In genomic region chr12:4233572-4234508, GRCm38 (mm10) we compare ENCODE assay signal across 8 mouse cellular contexts. TPM values are rescaled to one million over a fixed set of nuclear protein-coding genes. Genes with fewer than 3 reads are reported as not detected.
DNase-seq lines count a peak whose midpoint lies in the region; ATAC-seq and TF ChIP-seq lines count a peak whose summit lies in the region.

TSS of gene Ptrhd1 (plus strand) at chr12:4234027.
TSS of gene Cenpo (minus strand) at chr12:4234294.

- intact Hi-C loops in heart, postnatal 25 days (cut with DNase I), result loop anchor here (10.0 kb wide), 3 partner anchors 241 to 999 kb away; partner anchors contain the start of gene Ncoa1

- peaks cover 7% of the 10 kb centered on the region; the same call in 1 of the 2 replicates for H3K36me3 ChIP-seq in ES-E14 (ENCODE audit: control insufficient read depth, insufficient read depth, low read length, poor library complexity, severe bottlenecking)
- H3K36me3 ChIP-seq in forebrain, embryonic 15.5 days, result peaks cover 7% of the 10 kb centered on the region; the same call in 1 of the 2 replicates

- peak within 1 kb of the TSS; percentile 78 to 89 for H3K4me3 ChIP-seq in ES-E14 (ENCODE audit: insufficient read depth in 1 of 2, low read depth in 1 of 2, low read length in 2 of 2, poor library complexity in 1 of 2, severe bottlenecking in 1 of 2)
- H3K4me3 ChIP-seq in forebrain, embryonic 15.5 days, result peak within 1 kb of the TSS; percentile 62
- peak within 1 kb of the TSS; percentile 84 for H3K4me3 ChIP-seq in lung, adult 2 months (replicated peaks; ENCODE audit: extremely low read depth, low read depth, low read length)

- H3K27ac ChIP-seq in ES-E14 (ENCODE audit: insufficient read depth, low read depth, low read length, poor library complexity, severe bottlenecking), result peak within 1 kb of the TSS; percentile 98
- peak within 1 kb of the TSS; percentile 97 for H3K27ac ChIP-seq in forebrain, embryonic 15.5 days (replicated peaks)

- H3K4me2 ChIP-seq in forebrain, embryonic 15.5 days (replicated peaks), result peak within 1 kb of the TSS; percentile 77

- TF ChIP-seq POLR2A in lung, adult 2 months (IDR thresholded peaks at IDR 0.05; ENCODE audit: borderline replicate concordance, extremely low read depth, low read depth, low read length), result peak; percentile 93; the same call in 1 of the 2 replicates

- ATAC-seq in forebrain, embryonic 15.5 days (replicated peaks), result peak; percentile 99
- ATAC-seq in neutrophil, adult 5-6 weeks (ENCODE audit: extremely low read depth, insufficient number of reproducible peaks, low FRiP score, poor library complexity, severe bottlenecking), result peak; percentile 94

- H3K9me3 ChIP-seq in ES-E14 (ENCODE audit: control insufficient read depth, insufficient read depth, low read depth, low read length), result no peaks in the 10 kb centered on the region
- no peaks in the 10 kb centered on the region for H3K9me3 ChIP-seq in forebrain, embryonic 15.5 days

- WGBS in forebrain, embryonic 15.5 days, result under 1% methylated on average over 50 of the region's 50 CpGs
- under 1% methylated on average over 50 of the region's 50 CpGs for WGBS in lung, adult 2 months

- TF ChIP-seq CTCF in lung, adult 2 months (IDR thresholded peaks at IDR 0.05; ENCODE audit: insufficient read depth, low read length), result no peak

- peak within 1 kb of the TSS; percentile 97 for H3K9ac ChIP-seq in ES-E14 (ENCODE audit: insufficient read depth, low read depth, low read length, poor library complexity, severe bottlenecking)
- peak within 1 kb of the TSS; percentile 78 for H3K9ac ChIP-seq in forebrain, embryonic 15.5 days (replicated peaks)

- H3K4me1 ChIP-seq in ES-E14 (ENCODE audit: control insufficient read depth in 2 of 2, insufficient read depth in 2 of 2, low read length in 2 of 2, poor library complexity in 1 of 2), result peaks cover 3 to 4% of the 10 kb centered on the region in 2 experiments; a peak in 2 of 4 replicates
- H3K4me1 ChIP-seq in forebrain, embryonic 15.5 days, result peaks cover 16% of the 10 kb centered on the region
- H3K4me1 ChIP-seq in lung, adult 2 months (ENCODE audit: control insufficient read depth, insufficient read depth, low read length), result no peaks in the 10 kb centered on the region

- H3K27me3 ChIP-seq in forebrain, embryonic 15.5 days, result no peaks in the 10 kb centered on the region

- peak; percentile 97 for DNase-seq in ES-E14 (ENCODE audit: low read depth, low spot score)
- peak; percentile 97 for DNase-seq in cerebellum, adult 11-12 months
- peak; percentile 92 for DNase-seq in heart, postnatal 25 days (ENCODE audit: low spot score)
- peak; percentile 96 to 98 for DNase-seq in layer of hippocampus, adult 18-20 months (ENCODE audit: low spot score in 2 of 2)
- peak; percentile 98 for DNase-seq in lung, adult 2 months
- peak; percentile 89 to 94 for DNase-seq in thymus, adult 18-20 months

- in situ Hi-C loops in ES-E14 (cut with MboI; ENCODE audit: low sequenced_read_pairs in 2 of 2, unreplicated experiment in 2 of 2), result no loop called here

TF ChIP-seq in ES-E14, 5 proteins besides CTCF, POLR2A, EP300 and RAD21:
- TF ChIP-seq ZNF384 (IDR thresholded peaks at IDR 0.05; ENCODE audit: low read depth, low read length), result no peak
- TF ChIP-seq HCFC1 (IDR thresholded peaks at IDR 0.05; ENCODE audit: borderline replicate concordance, insufficient read depth, low read length), result peak; percentile 94
- TF ChIP-seq MAFK (IDR thresholded peaks at IDR 0.05; ENCODE audit: insufficient read depth, low read depth, low read length), result no peak
- TF ChIP-seq CHD2 (IDR thresholded peaks at IDR 0.05; ENCODE audit: low read depth, low read length), result no peak
- no peak for TF ChIP-seq ZC3H11A (IDR thresholded peaks at IDR 0.05; ENCODE audit: borderline replicate concordance, low read depth, low read length)
TF ChIP-seq in ES-E14: peak in this region for 1.

RNA-seq across cellular contexts. Expression of gene Ptrhd1, which starts in this region (rescaled TPM):
- total RNA-seq in ES-E14 (2012; rRNA removed), result 4.6 and 5.8 TPM in 2 replicates
- 5.5 and 5.6 TPM in 2 replicates for polyA plus RNA-seq in forebrain, embryonic 15.5 days (2015; fragmentation: Nextera tagmentation; extraction: Ambion mirVana)
- total RNA-seq in heart, postnatal 25 days (2021), result 1 to 10 TPM; 3.6 to 4.0 TPM
- total RNA-seq in layer of hippocampus, adult 18-20 months (2021), result 1 to 10 TPM; 8.0 to 8.5 TPM
- 3.7 and 3.9 TPM in 2 replicates for polyA plus RNA-seq in lung, adult 2 months (2012; rRNA removed)
- total RNA-seq in neutrophil, adult 5-6 weeks (2017), result 2.5 and 2.8 TPM in 2 replicates

RNA-seq across cellular contexts. Expression of gene Cenpo, which starts in this region (rescaled TPM):
- 17.6 and 22.0 TPM in 2 replicates for total RNA-seq in ES-E14 (2012; rRNA removed)
- 9.7 and 11.4 TPM in 2 replicates for polyA plus RNA-seq in forebrain, embryonic 15.5 days (2015; fragmentation: Nextera tagmentation; extraction: Ambion mirVana)
- total RNA-seq in heart, postnatal 25 days (2021), result 1 to 10 TPM; 1.6 to 2.3 TPM
- 1 to 10 TPM; 3.5 to 4.8 TPM for total RNA-seq in layer of hippocampus, adult 18-20 months (2021)
- polyA plus RNA-seq in lung, adult 2 months (2012; rRNA removed), result 6.3 and 9.7 TPM in 2 replicates
- 22.7 and 31.3 TPM in 2 replicates for total RNA-seq in neutrophil, adult 5-6 weeks (2017)

Comparison
In these comparisons a context has a peak if more than half of its experiments do, and no peak if none do; other contexts are left out.
1. Peak in every context shown above with its lines: DNase-seq, ATAC-seq, H3K4me3 ChIP-seq and H3K27ac ChIP-seq.